16 mouse cellular contexts compared by ENCODE assay signal in the genomic region with DNA sequence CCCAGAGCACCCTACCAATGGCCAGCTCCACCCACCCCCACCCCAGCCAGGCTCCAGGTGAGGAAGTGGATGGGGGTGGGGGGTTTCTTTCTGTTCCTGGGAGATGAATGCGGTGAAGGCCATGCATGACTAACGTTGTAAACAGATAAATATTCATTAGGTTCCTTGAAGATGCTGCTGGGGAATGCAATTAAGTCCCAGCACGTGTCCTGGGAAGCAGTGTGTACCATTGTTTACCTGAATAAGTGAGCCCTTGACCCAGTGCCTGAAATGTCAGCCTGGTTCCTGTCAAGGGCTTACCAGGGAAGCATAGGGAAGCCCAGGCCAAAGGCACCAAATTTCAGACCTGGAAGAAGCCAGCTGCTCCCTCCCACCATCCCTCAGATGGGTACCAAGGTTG. TPM values are rescaled to one million over a fixed set of nuclear protein-coding genes. Genes with fewer than 3 reads are reported as not detected.
DNase-seq lines count a peak whose midpoint lies in the region; ATAC-seq lines count a peak whose summit lies in the region.
"Had no signal": no experiment of that assay in that cellular context is flagged by ENCODE, and none has a peak within 500 bp of the region (broad histone marks: within the 10 kb centered on the region; RNA-seq: fewer than 3 reads in every experiment).

No protein-coding gene starts in this region.

- H3K27ac ChIP-seq in heart, embryonic 10.5 days, result peak overlapping the region; percentile 81
- peak overlapping the region; percentile 28; the same call in 1 of the 2 replicates for H3K27ac ChIP-seq in midbrain, embryonic 14.5 days (replicated peaks; ENCODE audit: low read depth, low read length)
- no peak overlapping the region for H3K27ac ChIP-seq in midbrain, embryonic 11.5 days (ENCODE audit: low read depth, low read length)
- peak overlapping the region; percentile 25; the same call in 1 of the 2 replicates for H3K27ac ChIP-seq in intestine, embryonic 16.5 days (ENCODE audit: low read length)
- H3K27ac ChIP-seq in stomach, embryonic 16.5 days (ENCODE audit: low read length), result peak overlapping the region; percentile 84; the same call in 1 of the 2 replicates
- H3K27ac ChIP-seq: embryonic facial prominence, embryonic 13.5 days had no signal

- 37% methylated on average over 3 of the region's 3 CpGs for WGBS in heart, embryonic 10.5 days
- 2% methylated on average over 3 of the region's 3 CpGs for WGBS in midbrain, embryonic 14.5 days
- 12% methylated on average over 3 of the region's 3 CpGs for WGBS in midbrain, embryonic 11.5 days
- 36% methylated on average over 3 of the region's 3 CpGs for WGBS in intestine, embryonic 16.5 days
- WGBS in stomach, embryonic 16.5 days, result 34% methylated on average over 3 of the region's 3 CpGs

- H3K9ac ChIP-seq in midbrain, embryonic 14.5 days (replicated peaks; ENCODE audit: low read length), result no peak overlapping the region
- H3K9ac ChIP-seq in midbrain, embryonic 11.5 days (ENCODE audit: low read length), result no peak overlapping the region
- peak overlapping the region; percentile 8; the same call in 1 of the 2 replicates for H3K9ac ChIP-seq in intestine, embryonic 16.5 days (ENCODE audit: low read depth, low read length)
- no peak overlapping the region for H3K9ac ChIP-seq in stomach, embryonic 16.5 days (ENCODE audit: low read length)
- H3K9ac ChIP-seq: embryonic facial prominence, embryonic 13.5 days had no signal

- peaks cover 50% of the 10 kb centered on the region for H3K36me3 ChIP-seq in heart, embryonic 10.5 days
- no peaks in the 10 kb centered on the region for H3K36me3 ChIP-seq in midbrain, embryonic 14.5 days (ENCODE audit: control insufficient read depth, insufficient read depth, low read length)
- no peaks in the 10 kb centered on the region for H3K36me3 ChIP-seq in midbrain, embryonic 11.5 days (ENCODE audit: control insufficient read depth, insufficient read depth, low read length)
- H3K36me3 ChIP-seq in intestine, embryonic 16.5 days (ENCODE audit: control insufficient read depth, insufficient read depth, low read length), result no peaks in the 10 kb centered on the region
- H3K36me3 ChIP-seq in stomach, embryonic 16.5 days (ENCODE audit: control insufficient read depth, insufficient read depth, low read length), result no peaks in the 10 kb centered on the region
- H3K36me3 ChIP-seq: embryonic facial prominence, embryonic 13.5 days had no signal

- DNase-seq in heart, embryonic 10.5 days (ENCODE audit: low spot score), result no peak
- no peak for DNase-seq in heart, adult 8-10 months (ENCODE audit: low spot score)
- DNase-seq in midbrain, embryonic 14.5 days, result no peak
- no peak for DNase-seq in midbrain, embryonic 11.5 days (ENCODE audit: low spot score, missing footprints)
- no peak for DNase-seq in urinary bladder, adult 2 months (ENCODE audit: low spot score)
- no peak for DNase-seq in retina, embryonic 14.5 days (ENCODE audit: low spot score)
- DNase-seq: cerebellum, postnatal 14 days; gastrocnemius, postnatal 36 days; kidney, postnatal 4 days; lung, adult 2 months had no signal

- H3K9me3 ChIP-seq in heart, embryonic 10.5 days, result no peaks in the 10 kb centered on the region
- H3K9me3 ChIP-seq in midbrain, embryonic 14.5 days (ENCODE audit: control insufficient read depth, low read length), result no peaks in the 10 kb centered on the region
- H3K9me3 ChIP-seq in midbrain, embryonic 11.5 days (ENCODE audit: control insufficient read depth, low read length), result no peaks in the 10 kb centered on the region
- no peaks in the 10 kb centered on the region for H3K9me3 ChIP-seq in intestine, embryonic 16.5 days (ENCODE audit: control insufficient read depth, low read length)
- no peaks in the 10 kb centered on the region for H3K9me3 ChIP-seq in stomach, embryonic 16.5 days (replicated peaks; ENCODE audit: control insufficient read depth, low read length)
- H3K9me3 ChIP-seq: embryonic facial prominence, embryonic 13.5 days had no signal

- H3K4me2 ChIP-seq in midbrain, embryonic 14.5 days (ENCODE audit: low read length), result no peak overlapping the region
- H3K4me2 ChIP-seq in midbrain, embryonic 11.5 days, result no peak overlapping the region
- no peak overlapping the region for H3K4me2 ChIP-seq in intestine, embryonic 16.5 days (ENCODE audit: low read depth, low read length)
- no peak overlapping the region for H3K4me2 ChIP-seq in stomach, embryonic 16.5 days (ENCODE audit: low read depth, low read length)
- H3K4me2 ChIP-seq: embryonic facial prominence, embryonic 13.5 days had no signal

- peaks cover 100% of the 10 kb centered on the region for H3K4me1 ChIP-seq in heart, embryonic 10.5 days
- H3K4me1 ChIP-seq in midbrain, embryonic 14.5 days (ENCODE audit: control insufficient read depth, insufficient read depth, low read length), result peaks cover 34% of the 10 kb centered on the region
- H3K4me1 ChIP-seq in midbrain, embryonic 11.5 days (ENCODE audit: control insufficient read depth, insufficient read depth, low read length), result peaks cover 14% of the 10 kb centered on the region
- H3K4me1 ChIP-seq in intestine, embryonic 16.5 days (ENCODE audit: control insufficient read depth, insufficient read depth, low read length), result peaks cover 84% of the 10 kb centered on the region
- H3K4me1 ChIP-seq in stomach, embryonic 16.5 days (ENCODE audit: control insufficient read depth, insufficient read depth, low read length), result peaks cover 62% of the 10 kb centered on the region

- H3K4me3 ChIP-seq in heart, embryonic 10.5 days, result no peak overlapping the region
- H3K4me3 ChIP-seq in midbrain, embryonic 14.5 days (replicated peaks; ENCODE audit: low read depth, low read length), result no peak overlapping the region
- H3K4me3 ChIP-seq in midbrain, embryonic 11.5 days (ENCODE audit: low read depth, low read length), result no peak overlapping the region
- no peak overlapping the region for H3K4me3 ChIP-seq in intestine, embryonic 16.5 days (ENCODE audit: low read length)
- H3K4me3 ChIP-seq in stomach, embryonic 16.5 days (replicated peaks; ENCODE audit: low read length), result no peak overlapping the region
- H3K4me3 ChIP-seq: embryonic facial prominence, embryonic 13.5 days had no signal

- ATAC-seq in midbrain, embryonic 14.5 days (ENCODE audit: low FRiP score, low TSS enrichment), result no peak
- ATAC-seq in midbrain, embryonic 11.5 days (ENCODE audit: low FRiP score), result no peak
- no peak for ATAC-seq in intestine, embryonic 16.5 days
- no peak for ATAC-seq in stomach, embryonic 16.5 days (ENCODE audit: insufficient read depth, low FRiP score)

- no peaks in the 10 kb centered on the region for H3K27me3 ChIP-seq in heart, embryonic 10.5 days (ENCODE audit: insufficient read depth, poor library complexity, severe bottlenecking)
- no peaks in the 10 kb centered on the region for H3K27me3 ChIP-seq in midbrain, embryonic 14.5 days (ENCODE audit: control insufficient read depth, insufficient read depth, low read length)
- H3K27me3 ChIP-seq in midbrain, embryonic 11.5 days (ENCODE audit: control insufficient read depth, insufficient read depth, low read length), result peaks cover 3% of the 10 kb centered on the region; the same call in 1 of the 2 replicates
- H3K27me3 ChIP-seq in intestine, embryonic 16.5 days (replicated peaks; ENCODE audit: control insufficient read depth, insufficient read depth, low read length), result no peaks in the 10 kb centered on the region
- no peaks in the 10 kb centered on the region for H3K27me3 ChIP-seq in stomach, embryonic 16.5 days (ENCODE audit: control insufficient read depth, insufficient read depth, low read length)
- H3K27me3 ChIP-seq: embryonic facial prominence, embryonic 13.5 days had no signal

RNA-seq across cellular contexts. Expression of a gene that starts 38.6 kb away (rescaled TPM):
- 5.7 and 12.8 TPM in 2 replicates for polyA plus RNA-seq in heart, embryonic 10.5 days (2016; fragmentation: Nextera tagmentation; extraction: Ambion mirVana)
- 10 to 100 TPM; 18.1 to 23.2 (median 21.3) TPM for total RNA-seq in heart, adult 8-10 months (2022)
- polyA plus RNA-seq in midbrain, embryonic 14.5 days (2014; fragmentation: Nextera tagmentation; extraction: Ambion mirVana), result 2.3 TPM in 2 replicates
- 1.6 and 1.8 TPM in 2 replicates for polyA plus RNA-seq in midbrain, embryonic 11.5 days (2014; fragmentation: Nextera tagmentation; extraction: Ambion mirVana)
- polyA plus RNA-seq in intestine, embryonic 16.5 days (2015; fragmentation: Nextera tagmentation; extraction: Ambion mirVana), result 2.6 and 2.7 TPM in 2 replicates
- 2.0 and 2.1 TPM in 2 replicates for polyA plus RNA-seq in stomach, embryonic 16.5 days (2015; fragmentation: Nextera tagmentation; extraction: Ambion mirVana)
- 13.2 and 16.2 TPM in 2 replicates for polyA plus RNA-seq in urinary bladder, adult 2 months (2012; rRNA removed)

RNA-seq across cellular contexts. Expression of a gene that starts 40.0 kb away (rescaled TPM):
- not detected in 2 replicates for polyA plus RNA-seq in heart, embryonic 10.5 days (2016; fragmentation: Nextera tagmentation; extraction: Ambion mirVana)
- not detected for total RNA-seq in heart, adult 8-10 months (2022)
- polyA plus RNA-seq in midbrain, embryonic 14.5 days (2014; fragmentation: Nextera tagmentation; extraction: Ambion mirVana), result not detected in 2 replicates
- not detected in 2 replicates for polyA plus RNA-seq in midbrain, embryonic 11.5 days (2014; fragmentation: Nextera tagmentation; extraction: Ambion mirVana)
- polyA plus RNA-seq in intestine, embryonic 16.5 days (2015; fragmentation: Nextera tagmentation; extraction: Ambion mirVana), result not detected in 2 replicates
- not detected in 2 replicates for polyA plus RNA-seq in stomach, embryonic 16.5 days (2015; fragmentation: Nextera tagmentation; extraction: Ambion mirVana)
- polyA plus RNA-seq in urinary bladder, adult 2 months (2012; rRNA removed), result 0.19 and 0.23 TPM in 2 replicates
- total RNA-seq: adrenal gland, adult 18-20 months; gastrocnemius, postnatal 36 days; hematopoietic stem cell, adult 5-6 weeks; megakaryocyte-erythroid progenitor cell, adult 5-6 weeks had no signal
- polyA plus RNA-seq: lung, adult 2 months had no signal

RNA-seq across cellular contexts. Expression of a gene that starts 55.9 kb away (rescaled TPM):
- 47.4 and 51.0 TPM in 2 replicates for polyA plus RNA-seq in heart, embryonic 10.5 days (2016; fragmentation: Nextera tagmentation; extraction: Ambion mirVana)
- total RNA-seq in heart, adult 8-10 months (2022), result 10 to 100 TPM; 21.2 to 24.0 (median 22.4) TPM
- polyA plus RNA-seq in midbrain, embryonic 14.5 days (2014; fragmentation: Nextera tagmentation; extraction: Ambion mirVana), result 22.4 and 27.9 TPM in 2 replicates
- 42.0 and 43.7 TPM in 2 replicates for polyA plus RNA-seq in midbrain, embryonic 11.5 days (2014; fragmentation: Nextera tagmentation; extraction: Ambion mirVana)
- 40.5 and 43.1 TPM in 2 replicates for polyA plus RNA-seq in intestine, embryonic 16.5 days (2015; fragmentation: Nextera tagmentation; extraction: Ambion mirVana)
- polyA plus RNA-seq in stomach, embryonic 16.5 days (2015; fragmentation: Nextera tagmentation; extraction: Ambion mirVana), result 28.1 and 32.4 TPM in 2 replicates
- 26.4 and 29.9 TPM in 2 replicates for polyA plus RNA-seq in urinary bladder, adult 2 months (2012; rRNA removed)
